Mouse (Mus musculus) 3134 (cell line): ENCODE measurements around the gene Nlrc5.

Experiments
- DNase-seq: peaks from one replicate; pipeline ENCODE4 v3.0.0-alpha.2; 2011; ENCODE audit warnings: low spot score; ENCODE audit not compliant: insufficient read length; ENCODE audit errors: extremely low read depth

Gene Nlrc5

GRCm38 (mm10) chr8:94561256-94561655, 127.1 kb downstream of the Nlrc5 start:
- DNase-seq = no peak

GRCm38 (mm10) chr8:94564421-94564820, 130.3 kb downstream of the Nlrc5 start:
- DNase-seq = no peak

DNA sequence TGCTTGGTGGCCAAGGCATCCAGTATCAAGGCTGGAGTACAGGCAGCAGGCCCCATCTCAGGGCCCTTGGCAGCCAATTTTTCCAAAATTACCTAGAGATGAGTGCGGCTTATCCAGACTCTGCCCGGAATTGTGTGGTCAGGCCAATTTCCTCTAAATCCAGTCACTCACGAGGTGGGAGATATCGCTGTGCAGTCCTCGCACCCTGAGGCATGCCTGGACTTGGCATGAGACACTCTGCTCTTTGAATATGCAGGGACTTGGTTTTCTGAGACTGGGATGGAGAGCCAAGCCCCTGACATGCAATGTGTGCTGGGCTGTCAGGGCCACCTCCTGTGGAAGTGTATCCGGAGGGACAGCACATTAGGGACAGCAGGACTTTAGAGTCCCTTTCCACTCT, 131.9 kb downstream of the Nlrc5 start:
- DNase-seq = no peak

- DNase-seq = no peak
These were observed 132.4 kb downstream of the Nlrc5 start for GRCm38 (mm10) chr8:94566446-94567158.

DNA sequence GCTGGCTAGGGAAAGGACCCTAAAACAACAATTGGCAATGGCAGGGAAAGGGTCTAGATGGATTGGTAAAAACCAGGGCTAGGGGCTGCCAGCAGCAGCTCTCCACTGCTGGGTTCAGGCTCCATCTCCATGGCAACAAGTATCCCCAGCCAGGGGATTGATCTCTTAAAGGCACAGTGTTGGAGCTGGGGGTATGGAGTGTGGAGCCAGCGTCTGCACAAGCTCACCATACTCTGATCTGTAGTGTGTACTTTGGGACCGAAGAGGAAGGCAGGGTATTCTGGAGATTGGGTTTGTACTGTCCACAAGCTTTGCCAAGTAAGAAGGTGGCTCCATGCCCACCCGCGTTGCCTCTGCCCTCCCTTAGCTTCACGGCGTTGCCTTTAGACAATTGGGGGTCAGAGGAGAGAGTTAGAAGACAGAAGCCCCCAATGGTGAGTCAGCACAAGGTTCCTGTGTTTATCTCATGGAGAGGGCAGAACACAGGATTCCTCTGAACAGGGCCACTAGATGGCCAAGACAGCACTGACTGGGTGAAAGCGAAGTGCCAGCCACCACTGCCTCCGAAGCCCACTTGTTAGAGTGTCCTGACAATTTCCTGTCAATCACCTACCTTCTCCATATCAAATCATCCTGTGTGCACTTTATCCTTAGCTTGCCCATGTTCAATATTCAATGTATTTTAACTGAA, 133.1 kb downstream of the Nlrc5 start:
- DNase-seq = no peak

GRCm38 (mm10) chr8:94568098-94568497, 133.9 kb downstream of the Nlrc5 start:
- DNase-seq = no peak

DNA sequence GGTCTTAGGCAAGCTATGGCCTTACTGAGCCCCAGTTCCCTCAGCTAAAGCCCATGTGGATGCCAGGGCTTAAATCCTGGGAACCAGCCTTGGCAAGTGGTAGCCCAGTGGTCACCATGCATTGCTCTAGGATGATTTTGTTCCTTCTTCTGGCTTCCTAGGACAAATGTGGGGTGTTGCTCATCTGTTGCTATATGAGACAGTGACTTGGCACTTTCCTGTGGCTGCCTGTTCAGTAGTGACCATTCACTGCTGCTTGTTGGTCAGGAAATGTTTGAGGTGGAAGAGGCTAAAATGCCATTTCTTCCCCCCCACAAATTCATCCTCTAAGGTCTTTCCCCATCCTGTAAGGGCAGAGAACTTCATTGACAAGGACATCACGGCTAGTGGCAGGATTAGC, 135.3 kb downstream of the Nlrc5 start:
- no peak for DNase-seq

DNA sequence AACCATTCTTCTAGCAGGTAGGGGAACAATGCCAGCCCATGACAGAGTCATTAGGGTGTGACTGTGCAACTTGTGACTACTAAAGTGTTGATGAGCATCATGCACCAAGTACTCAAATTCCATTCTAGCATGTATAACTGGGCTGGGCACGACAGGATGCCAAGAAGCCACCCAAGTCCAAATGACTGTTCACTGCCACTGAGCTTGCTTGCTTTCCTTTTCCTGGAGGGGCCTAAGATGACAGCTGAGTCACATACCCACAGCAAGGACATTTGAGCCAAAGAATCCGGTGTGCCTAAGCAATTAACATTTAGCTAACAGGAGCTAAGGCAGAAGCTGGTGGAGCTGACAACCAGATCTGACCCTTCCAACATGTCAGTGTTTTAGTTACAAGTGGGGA, 137.7 kb downstream of the Nlrc5 start:
- DNase-seq = peak; percentile 53

DNA sequence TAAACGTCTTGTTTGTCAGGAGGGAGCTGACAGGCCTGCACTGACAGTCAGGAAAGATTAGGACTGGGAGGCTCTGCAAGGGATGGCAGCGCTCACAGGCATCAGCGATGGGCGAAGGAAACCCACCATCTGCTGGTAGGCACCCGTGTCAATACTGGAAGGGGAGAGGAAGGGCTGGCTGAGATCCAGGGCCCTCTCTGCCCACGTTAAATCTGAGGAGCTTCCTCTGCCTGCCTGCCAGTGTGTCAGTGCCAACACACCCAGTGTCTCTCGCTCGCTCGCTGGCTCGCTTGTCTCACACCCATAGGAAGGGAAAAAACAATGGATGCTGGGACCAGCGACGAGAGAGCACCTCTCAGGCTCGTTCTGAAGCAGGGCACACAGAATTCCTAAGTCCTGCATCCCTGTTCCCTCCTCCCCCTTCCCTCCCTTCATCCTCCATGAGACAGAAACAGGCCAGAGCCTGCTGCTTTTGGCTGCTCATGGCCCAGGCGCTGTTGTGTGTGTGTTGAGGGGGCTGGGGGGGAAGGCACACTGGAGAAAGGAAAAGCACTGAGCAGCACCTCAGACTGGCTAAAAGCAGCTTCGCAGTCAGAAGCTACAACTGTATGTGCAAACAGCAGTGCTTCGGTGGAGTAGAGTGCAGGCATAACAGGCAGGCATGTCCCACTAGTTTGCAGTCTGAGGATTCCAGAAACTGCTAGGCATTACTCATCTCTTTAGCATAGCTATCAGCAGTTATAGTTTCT, 140.2 kb downstream of the Nlrc5 start:
- DNase-seq = no peak

- DNase-seq = no peak
These were observed 141.0 kb downstream of the Nlrc5 start for GRCm38 (mm10) chr8:94575148-94575547.
